Mouse (Mus musculus) ovary, postnatal 36 days (tissue): ENCODE data around the gene Ap1ar.
A peak's percentile ranks its signal among the peaks of the same experiment; 100 is the strongest.
"Not testable (repeated sequence)": the region's sequence is repeated elsewhere in the genome, so short reads cannot be mapped to it uniquely, and the experiment has no call there.

ENCODE experiments used
- DNase-seq: peaks from one replicate; pipeline ENCODE4 v3.0.0; 2022; ENCODE audit warnings: low spot score, mixed read lengths

The Ap1ar gene

DNA sequence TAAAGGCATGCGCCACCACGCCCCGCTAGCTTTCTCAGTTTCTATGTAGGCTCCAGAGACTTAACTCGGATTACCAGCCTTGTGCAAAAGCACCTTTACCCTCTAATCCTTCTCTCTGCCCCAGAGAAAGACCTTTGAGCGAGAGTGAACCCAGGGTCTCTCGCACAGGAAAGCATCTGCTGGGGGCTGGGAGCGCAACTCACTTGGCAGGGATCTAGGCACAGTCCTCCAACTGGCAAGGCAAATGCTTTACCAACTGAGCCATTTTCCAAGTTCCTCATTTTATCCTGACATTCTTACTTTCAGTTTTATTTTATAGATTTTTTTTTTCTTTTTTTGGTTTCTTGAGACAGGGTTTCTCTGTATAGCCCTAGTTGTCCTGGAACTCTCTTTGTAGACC is 44.3 kb downstream of the Ap1ar start:
- no peak for DNase-seq

DNA sequence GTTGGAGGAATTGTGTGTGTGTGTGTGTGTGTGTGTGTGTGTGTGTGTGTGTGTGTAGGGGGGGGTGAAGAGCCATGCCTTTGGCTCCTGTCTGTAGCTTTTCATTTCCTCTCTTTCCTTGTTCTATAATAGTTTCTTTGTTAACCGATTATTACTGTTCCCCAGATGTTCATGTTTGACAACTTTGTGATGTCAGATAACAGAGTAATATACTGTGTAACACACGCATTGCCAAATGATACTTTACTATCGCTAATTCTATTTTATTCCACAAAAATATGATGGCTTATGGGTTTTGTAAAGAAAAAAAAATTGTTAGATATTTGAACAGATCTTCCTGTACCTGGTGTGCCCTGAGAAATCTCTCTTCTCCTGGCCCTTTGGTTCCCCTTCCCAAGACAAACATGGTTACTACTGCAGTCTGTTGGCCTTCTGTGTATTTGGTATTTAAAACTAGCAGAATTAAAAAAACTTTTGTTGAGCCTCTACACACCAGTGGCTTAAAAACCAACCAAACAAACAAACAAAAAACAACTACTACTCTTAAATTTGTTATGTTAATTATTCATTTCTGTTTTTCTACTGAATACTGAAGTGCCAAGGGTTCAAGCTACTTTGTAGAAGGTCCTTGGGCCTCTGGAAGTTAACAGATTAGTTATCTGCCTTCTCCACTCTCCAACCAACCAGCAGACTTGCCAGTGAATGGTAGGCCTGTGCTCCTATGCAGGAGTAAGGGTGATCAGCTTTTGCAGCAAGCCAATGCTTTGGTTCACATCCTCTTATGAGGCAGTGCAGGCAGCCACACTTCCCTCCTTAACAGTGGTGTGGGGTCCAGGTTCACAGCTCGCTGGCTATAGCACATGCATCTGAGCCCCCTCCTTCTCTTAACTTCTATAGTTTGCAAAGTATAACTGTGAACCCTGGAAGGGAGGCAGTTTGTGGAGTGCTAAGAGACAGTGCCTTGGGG is 45.4 kb downstream of the Ap1ar start:
- DNase-seq, result no peak

DNA sequence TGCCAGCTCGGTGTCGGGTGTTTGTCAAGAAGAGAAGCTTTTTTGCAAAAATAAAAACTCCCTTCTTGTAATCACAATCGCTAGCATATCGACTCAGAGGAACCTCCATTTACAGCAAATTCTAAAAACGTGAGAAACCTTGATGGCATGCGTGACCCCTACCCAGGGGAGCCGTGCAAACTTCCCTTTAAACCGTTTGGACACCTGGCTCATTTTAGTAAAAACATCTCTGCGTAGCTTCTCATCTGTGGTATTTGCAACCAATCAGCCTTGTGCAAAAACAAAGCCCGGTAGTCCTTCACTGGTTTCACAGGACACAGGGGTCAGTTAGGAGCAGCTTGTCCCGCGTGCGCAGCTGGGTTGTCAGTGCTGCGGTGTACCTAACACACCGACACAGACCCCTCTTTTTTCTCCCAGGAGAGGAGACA is 46.3 kb downstream of the Ap1ar start:
- no peak for DNase-seq

DNA sequence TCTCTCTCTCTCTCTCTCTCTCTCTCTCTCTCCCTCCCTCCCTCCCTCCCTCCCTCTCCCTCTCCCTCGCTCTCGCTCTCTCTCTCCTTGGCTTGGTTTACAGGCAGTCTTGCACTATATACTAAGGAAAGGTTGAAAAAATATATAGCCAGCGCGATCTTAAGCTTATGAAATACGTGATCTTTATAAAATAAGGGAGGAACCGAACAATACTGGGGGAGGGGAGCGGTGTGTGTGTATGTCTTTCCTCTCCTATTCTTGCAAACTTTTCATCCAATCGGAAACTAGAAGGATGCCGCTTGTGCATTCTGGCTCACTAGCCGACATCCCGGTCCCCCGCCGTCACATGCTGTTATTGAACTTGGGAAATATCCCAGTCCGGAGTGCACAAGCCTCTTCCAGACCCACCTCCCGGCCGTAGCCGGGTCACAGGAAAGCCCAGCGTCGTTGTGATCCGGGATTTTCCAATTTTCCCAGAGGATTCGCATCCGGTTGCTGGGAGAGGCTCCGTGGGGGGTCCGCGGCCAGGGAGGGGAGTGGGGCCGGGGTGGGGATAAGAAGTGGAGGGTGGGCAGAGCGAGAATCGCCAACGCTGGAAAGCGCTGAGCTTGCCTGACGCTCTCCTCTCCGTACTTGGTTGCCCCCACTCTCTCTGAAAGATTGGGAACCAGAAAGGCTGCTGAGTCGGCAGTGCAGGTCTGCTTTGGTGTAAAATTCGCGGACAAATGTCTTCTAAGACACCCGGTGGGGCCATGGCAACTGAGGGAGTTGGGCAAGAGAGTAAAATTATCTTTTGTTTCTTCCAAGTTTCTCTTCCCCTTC is 46.9 kb downstream of the Ap1ar start:
- DNase-seq, result peak; percentile 23

DNA sequence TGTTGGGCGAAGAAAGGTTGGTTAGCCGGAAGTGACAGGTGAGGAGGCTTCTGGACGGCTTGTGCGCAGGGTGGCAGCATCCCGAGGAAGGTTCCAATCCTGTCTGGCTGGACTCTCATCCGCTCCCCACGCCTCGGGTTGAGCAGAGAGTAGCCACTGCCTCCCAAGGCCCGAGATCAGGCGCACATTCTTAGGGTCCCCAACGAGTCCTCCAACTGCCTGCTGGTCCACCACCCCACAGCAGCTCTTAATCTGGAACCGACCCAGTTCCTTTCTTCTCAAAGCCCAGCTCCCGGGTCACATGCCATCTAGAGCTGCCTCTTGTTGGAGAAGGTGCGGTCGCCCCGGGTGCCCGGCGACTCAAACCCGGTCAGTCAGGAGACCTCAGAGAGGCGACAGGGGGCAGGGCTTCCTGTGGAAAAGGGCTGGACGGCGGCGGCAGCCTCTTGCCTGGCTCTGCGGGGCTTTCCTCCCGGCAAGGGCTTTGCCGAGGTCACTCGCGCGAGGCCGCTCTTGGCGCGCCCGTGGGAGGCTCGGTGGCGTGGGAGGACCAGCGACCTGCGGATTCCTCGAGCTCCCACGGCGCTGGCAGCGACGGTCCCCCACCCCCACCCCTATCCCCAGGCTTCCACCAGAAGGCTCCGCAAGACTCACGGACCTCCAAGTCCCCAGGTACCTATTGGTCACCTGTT is 47.7 kb downstream of the Ap1ar start, which contains the start of gene Tifa:
Gene Tifa, plus strand, starts transcription at position 306 of the 692 bp plus-strand sequence.
- DNase-seq, result peak; percentile 71

DNA sequence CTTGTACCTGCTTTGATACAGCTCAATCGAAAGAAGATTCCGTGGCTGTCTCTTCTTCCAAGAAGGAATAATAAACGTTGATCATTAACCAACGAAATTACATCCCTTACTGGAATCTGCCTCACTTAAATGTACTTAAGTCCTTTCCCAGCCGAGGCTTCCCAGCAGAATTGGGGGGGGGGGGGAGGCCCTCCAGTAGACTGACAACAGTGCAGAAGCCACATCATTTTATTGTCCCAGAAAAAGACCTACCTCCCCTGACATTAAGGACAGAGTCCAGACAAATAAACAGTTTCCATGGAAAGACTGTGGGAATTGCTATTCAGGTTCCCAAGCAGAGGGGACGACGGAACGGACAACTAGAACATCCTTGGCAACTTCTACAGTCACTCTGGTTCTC is 48.4 kb downstream of the Ap1ar start:
- DNase-seq, result no peak

DNA sequence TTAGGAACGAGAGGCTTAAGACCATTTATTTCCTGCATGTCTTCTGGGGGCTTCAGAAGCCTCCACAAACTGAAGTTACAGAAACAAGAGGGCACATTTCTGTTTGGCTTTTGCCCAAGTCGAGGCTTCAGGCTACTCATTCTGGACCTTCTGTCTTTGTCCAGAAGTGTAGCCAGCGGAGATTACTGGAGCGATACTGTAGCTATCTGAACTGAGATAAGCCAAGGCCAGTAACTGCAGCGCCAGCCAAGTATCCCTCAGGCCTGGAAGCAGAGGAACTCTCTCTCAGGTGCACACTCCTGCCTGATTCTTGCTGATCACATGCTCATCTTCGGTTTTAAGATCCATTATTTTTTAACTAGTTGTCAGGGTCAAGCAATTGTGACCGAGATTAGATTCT is 49.3 kb downstream of the Ap1ar start:
- DNase-seq, result no peak

DNA sequence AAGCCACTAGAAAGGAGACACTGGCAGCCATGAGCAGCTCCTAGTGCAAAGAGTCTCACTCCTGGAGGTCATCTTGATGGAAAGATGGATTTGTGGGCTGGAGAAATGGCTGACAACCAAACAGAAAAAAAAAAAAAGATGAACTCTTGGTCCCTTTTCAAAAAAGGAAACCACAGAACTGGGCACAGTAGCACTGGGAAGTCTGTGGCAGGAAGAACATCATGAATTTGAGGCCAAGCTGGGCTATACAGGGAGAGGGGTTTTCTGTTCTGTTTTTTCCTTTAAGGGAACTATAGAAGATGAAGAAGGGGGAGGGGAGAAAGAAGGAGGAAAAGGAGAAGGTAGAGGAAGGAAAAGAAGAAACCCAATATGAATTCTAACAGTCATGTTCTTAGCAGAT is 50.3 kb downstream of the Ap1ar start:
- no peak for DNase-seq

DNA sequence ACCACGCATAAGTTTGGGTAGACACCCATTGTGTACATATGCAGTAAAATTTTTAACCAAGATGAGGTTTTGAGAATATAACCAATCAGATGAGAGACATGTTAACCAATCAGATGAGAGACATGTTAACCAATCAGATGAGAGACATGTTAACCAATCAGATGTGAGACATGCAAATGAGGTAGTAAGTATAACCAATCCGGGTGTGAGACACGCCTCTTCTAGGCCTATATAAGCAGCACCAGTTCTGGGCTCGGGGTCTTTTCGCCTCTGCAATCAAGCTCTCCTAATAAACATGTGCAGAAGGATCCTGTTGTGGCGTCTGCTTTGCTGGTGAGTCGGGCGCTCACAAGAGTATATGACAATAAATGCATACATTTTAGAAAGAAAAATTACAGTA is 53.6 kb downstream of the Ap1ar start:
- DNase-seq, result not testable (repeated sequence)

DNA sequence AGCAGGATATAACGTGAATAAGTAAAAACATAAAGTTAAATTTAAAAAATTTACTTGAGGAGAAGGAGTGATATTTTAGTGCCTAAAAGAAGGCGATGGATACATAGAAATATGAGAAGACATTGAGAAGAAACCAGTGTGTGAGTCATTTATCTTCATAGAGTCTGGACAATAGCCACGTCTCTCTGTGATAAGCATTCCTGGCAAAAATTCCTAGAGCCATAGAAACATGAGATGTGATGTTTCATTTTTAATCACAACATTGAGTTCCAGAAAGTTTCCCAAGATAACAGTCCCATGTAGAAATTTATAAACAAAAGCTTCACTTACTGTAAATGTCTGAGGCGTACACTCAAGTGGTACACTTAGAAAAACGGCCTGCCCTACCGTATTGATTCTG is 54.4 kb downstream of the Ap1ar start:
- no peak for DNase-seq

DNA sequence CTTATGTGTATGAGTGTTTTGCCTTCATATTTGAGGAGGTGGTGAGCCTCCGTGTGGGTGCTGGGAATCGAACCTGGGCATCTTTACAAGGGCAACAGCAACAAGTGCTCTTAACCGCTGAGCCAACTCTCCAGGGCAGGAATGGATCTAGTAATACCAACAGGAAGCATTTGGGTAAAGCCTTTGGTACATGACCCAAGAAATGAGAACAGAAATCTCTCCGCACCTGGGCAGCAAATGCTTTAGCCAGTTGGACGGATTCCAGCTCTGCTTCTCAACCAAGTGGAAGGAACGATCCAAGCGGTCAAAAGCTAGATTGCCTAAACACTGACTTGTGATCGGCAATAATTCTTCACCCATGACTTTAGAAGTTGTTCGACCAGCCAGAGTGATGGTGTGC is 56.4 kb downstream of the Ap1ar start:
- no peak for DNase-seq

DNA sequence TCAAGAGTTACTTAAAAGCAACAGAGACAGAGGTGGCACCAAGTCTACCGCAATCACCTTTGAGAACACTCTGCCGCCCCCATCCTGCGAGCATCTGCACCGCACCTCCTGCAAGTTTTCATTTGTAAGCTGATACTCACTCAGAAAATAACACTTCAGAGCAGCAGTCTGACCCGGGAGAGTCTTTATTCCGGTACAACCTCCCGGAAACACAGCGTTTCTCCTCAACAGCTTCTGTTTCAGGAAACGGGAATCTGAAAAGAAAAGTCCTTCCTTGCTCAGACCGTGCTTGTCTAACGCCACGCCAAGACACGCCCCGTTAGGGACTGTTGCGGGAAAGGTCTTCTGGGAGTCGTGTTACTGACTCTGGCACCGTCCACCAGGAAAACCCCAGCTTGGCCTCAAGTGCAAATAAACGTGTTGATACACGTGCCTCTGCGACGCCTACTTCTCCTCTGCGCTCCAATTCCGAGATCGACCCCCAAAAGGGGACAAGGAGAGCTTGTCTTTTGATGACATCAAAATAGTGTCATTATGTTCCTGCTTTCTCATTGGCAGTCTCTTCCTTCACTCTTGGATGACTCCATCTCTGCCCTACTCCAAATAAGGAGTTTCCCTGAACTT is 57.2 kb downstream of the Ap1ar start, which contains the start of gene Alpk1:
Gene Alpk1, minus strand, starts transcription at position 507 of the 624 bp plus-strand sequence.
- peak; percentile 72 for DNase-seq

DNA sequence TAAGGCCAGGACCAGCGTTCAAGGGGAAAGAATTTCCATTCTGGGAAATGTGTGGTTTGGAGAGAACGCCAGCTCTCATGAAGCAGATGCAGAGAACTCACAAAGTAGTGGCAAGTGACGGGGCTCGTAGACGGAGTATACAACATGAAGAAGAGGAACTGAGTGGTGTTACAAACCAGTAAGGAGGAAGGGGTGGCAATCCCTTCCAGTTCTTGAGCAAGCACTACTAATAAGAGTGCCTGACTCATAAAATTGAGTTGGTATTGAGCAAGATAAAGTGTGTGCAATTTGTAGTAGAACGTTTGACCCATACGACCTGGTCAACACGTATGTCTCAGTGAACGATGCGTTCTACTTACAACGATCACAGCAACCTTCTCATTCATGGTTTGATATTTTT is 68.2 kb downstream of the Ap1ar start:
- DNase-seq, result no peak

DNA sequence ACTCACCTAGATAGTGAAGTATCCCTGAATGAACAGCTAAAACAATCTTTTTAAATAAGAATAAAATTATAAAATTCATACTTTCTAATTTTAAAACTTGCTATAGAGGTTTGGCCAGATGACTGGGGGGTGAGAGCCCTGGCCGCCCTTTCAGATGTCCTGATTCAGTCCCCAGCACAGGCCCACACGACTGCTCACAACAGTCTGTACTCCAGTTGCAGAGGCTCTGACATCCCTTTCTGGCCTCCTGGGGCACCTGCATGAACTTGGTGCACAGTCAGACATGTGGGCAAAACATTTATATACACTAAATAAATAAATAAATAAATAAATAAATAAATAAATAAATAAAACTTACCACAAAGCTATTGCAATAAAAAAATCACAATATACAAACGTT is 71.4 kb downstream of the Ap1ar start:
- no peak for DNase-seq

DNA sequence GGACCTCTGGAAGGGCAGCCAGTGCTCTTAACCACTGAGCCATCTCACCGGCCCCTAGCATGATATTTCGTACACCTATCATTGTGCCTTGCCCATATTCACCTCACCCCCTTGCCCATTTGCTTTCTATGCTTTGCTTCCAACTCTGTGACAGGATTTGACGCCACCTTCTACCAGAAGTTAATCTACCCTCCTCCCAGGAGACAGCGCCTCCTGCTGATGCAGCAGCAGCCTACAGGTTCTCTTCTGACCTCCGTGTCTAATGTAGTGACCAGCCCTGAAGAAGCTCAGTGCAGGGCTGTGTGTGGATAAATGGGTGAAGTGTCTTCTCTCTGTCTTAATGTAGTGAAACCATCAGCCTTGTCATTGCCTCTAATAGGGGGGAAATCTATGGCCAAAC is 72.8 kb downstream of the Ap1ar start:
- DNase-seq, result no peak

DNA sequence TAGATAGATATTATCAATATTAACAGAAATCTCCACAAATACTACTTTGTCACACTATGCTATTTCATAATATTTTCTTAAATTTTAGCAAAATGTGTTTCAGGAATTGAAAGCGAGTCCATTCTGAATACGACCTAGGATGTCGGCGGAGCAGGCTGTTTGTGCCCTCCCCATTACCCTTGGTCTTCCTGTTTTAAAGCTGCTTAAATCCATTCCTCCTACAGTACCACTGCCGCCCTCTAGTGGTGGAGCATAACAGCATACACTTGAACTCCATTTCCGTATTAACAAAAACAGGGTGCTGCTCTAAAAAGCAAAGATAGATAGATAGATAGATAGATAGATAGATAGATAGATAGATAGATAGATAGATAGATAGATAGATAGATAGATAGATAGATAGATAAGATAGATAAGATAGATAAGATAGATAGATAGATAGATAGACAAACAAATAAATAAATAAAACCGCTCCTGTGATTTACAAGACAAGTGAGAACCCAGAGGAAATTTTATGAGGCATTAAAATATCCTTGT is 74.2 kb downstream of the Ap1ar start:
- peak; percentile 67 for DNase-seq

DNA sequence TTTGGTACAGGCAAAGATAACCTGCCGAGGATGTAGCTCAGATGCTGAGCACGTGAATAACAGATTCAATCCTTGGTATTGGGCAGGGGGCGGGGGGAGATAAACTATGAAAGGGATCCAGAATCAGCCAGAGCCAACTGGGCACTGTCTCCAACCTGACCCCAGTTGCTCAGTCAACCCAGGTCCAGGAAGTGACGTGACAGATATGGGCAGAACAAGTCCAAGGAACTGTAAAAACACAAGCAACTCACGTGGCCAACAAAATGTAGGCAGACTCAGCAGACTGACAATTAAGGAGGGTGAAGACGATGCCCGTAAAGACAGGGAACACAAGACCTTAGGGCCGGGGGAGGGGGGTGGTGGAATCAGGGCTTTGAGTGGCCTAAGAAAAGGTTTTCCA is 74.9 kb downstream of the Ap1ar start:
- no peak for DNase-seq

DNA sequence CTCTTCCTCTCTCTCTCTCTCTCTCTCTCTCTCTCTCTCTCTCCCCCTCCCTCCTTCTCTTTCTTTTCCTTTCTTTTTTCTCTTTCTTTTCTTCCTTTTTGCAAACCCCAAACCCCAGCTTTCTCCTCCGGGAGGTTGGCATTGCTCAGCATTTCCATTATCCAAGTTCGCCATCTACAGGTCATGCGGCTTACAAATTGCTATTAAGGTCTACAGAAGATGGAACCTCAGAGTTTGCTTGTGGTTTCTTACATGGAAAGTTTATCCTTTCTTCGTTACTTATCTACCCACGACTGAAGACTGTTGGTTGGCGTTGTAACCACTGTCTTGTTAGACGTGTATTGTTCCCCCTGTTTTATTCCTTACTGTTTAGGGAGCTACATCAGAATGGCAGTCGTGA is 78.1 kb downstream of the Ap1ar start:
- no peak for DNase-seq

DNA sequence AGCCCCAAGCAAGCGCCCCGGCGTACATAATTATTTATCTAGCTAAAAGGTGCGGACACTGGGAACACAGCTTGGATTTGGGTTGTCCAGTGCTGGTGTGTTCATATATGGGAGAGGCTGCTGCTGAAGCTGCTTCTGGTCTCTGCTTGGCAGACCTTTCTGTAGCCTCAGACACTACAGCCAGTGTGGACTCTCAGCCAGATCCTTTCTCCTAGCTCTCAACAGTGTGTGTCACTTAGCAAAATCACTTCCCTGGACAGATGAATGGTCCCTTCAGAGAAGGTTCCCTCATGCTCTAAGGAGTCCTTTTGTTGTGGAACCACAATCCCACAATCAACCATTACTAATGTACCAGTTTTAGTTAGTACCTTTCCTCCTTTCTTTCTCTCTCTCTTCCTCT is 78.5 kb downstream of the Ap1ar start:
- DNase-seq, result no peak

DNA sequence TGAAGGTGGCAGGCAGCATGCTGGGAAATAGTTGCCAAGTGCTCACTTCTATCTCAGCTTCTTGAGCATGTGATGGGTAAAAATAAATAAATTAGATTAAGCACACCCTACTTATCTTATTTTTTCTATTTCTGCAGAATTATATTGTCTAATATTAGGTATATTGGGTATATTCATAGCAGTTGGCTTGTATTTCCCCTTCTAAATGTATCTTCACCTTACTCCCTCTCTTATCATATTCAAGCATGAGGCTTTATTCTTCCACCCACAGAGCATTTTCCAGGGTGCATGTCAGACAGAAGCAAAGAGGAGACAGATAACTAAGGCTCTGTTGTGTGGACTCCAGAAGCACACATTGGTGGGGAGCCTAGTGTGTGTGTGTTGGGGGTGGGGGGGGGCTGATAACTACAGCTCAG is 79.4 kb downstream of the Ap1ar start:
- DNase-seq, result no peak
